Mouse (Mus musculus): ENCODE data around the gene Tmem203. TPM values are rescaled to one million over a fixed set of nuclear protein-coding genes. Genes with fewer than 3 reads are reported as not detected.
"Not testable (repeated sequence)": the region's sequence is repeated elsewhere in the genome, so short reads cannot be mapped to it uniquely, and the experiment has no call there.

The Tmem203 gene
- polyA plus RNA-seq, 1 experiment from 2014 or later: 5.9 TPM

GRCm38 (mm10) chr2:25240723-25241437, 14.4 kb upstream of the Tmem203 start:
- WGBS (ENCODE audit: missing documents): 2% methylated on average over 29 of the region's 29 CpGs

GRCm38 (mm10) chr2:25241438-25241775, 13.8 kb upstream of the Tmem203 start:
- Histone ChIP-seq H3K79me2 (ENCODE audit: inconsistent target) (no peaks in the 10 kb centered on the region), H3K27ac (no peak overlapping the region), H3K4me3 (ENCODE audit: inconsistent target) (no peak overlapping the region), H3K36me3 (ENCODE audit: inconsistent target) (peaks cover 2% of the 10 kb centered on the region; the same call in 1 of the 2 replicates)
- WGBS (ENCODE audit: missing documents): 29% methylated on average over 6 of the region's 6 CpGs

More at GRCm38 (mm10) chr2:25240723-25241437, 14.4 kb upstream of the Tmem203 start:
- no peaks in the 10 kb centered on the region for H3K79me2 ChIP-seq (ENCODE audit: inconsistent target)
- H3K27ac ChIP-seq: no peak overlapping the region
- peak overlapping the region; percentile 15; the same call in 1 of the 2 replicates for H3K4me3 ChIP-seq (ENCODE audit: inconsistent target)
- H3K36me3 ChIP-seq (ENCODE audit: inconsistent target): no peaks in the 10 kb centered on the region

DNA sequence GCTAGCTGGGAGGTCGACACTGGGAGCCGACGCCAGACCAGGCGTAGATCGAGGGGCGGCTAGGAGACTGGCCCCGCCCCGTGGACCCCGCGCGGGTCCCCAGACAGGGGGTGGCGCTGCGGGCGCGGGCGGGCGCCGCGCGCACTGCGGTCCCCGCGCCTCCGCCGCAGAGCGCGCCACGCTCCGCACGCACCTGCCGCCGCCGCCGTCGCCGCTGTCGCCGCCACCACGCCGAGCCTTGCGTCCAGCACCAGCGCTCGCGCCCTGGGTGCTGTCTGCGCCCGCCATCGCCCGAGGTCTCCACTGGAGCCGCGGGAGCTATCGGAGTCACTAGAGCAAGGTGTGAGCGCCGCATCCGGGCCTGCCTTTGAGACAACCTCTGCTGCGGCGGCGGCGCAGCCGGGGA, 13.1 kb upstream of the Tmem203 start, which contains the start of the genes Rnf208 and Cysrt1:
Gene Rnf208 (plus strand): TSS at position 155 of the 406 bp plus-strand sequence.
Gene Cysrt1 (minus strand): TSS at position 352 of the 406 bp plus-strand sequence.
- peaks cover 6% of the 10 kb centered on the region; the same call in 1 of the 2 replicates for H3K36me3 ChIP-seq (ENCODE audit: inconsistent target)
- no peak within 1 kb of the TSS for H3K27ac ChIP-seq
- H3K79me2 ChIP-seq (ENCODE audit: inconsistent target): no peaks in the 10 kb centered on the region
- under 1% methylated on average over 47 of the region's 59 CpGs for WGBS (ENCODE audit: missing documents)
- H3K4me3 ChIP-seq (ENCODE audit: inconsistent target): peak within 1 kb of the TSS; percentile 15; the same call in 1 of the 2 replicates

- Histone ChIP-seq H3K4me3 (ENCODE audit: inconsistent target) (no peak overlapping the region), H3K79me2 (ENCODE audit: inconsistent target) (no peaks in the 10 kb centered on the region), H3K27ac (no peak overlapping the region), H3K36me3 (ENCODE audit: inconsistent target) (peaks cover 18% of the 10 kb centered on the region; the same call in 1 of the 2 replicates)
- WGBS (ENCODE audit: missing documents): 91% methylated on average over 8 of the region's 8 CpGs
Observed at GRCm38 (mm10) chr2:25243342-25243741, 11.9 kb upstream of the Tmem203 start.

- Histone ChIP-seq H3K79me2 (ENCODE audit: inconsistent target) (no peaks in the 10 kb centered on the region), H3K36me3 (ENCODE audit: inconsistent target) (peaks cover 26% of the 10 kb centered on the region; the same call in 1 of the 2 replicates), H3K4me3 (ENCODE audit: inconsistent target) (no peak overlapping the region), H3K27ac (no peak overlapping the region)
- WGBS (ENCODE audit: missing documents): 92% methylated on average over 4 of the region's 4 CpGs
Observed at GRCm38 (mm10) chr2:25244144-25244543, 11.1 kb upstream of the Tmem203 start.

DNA sequence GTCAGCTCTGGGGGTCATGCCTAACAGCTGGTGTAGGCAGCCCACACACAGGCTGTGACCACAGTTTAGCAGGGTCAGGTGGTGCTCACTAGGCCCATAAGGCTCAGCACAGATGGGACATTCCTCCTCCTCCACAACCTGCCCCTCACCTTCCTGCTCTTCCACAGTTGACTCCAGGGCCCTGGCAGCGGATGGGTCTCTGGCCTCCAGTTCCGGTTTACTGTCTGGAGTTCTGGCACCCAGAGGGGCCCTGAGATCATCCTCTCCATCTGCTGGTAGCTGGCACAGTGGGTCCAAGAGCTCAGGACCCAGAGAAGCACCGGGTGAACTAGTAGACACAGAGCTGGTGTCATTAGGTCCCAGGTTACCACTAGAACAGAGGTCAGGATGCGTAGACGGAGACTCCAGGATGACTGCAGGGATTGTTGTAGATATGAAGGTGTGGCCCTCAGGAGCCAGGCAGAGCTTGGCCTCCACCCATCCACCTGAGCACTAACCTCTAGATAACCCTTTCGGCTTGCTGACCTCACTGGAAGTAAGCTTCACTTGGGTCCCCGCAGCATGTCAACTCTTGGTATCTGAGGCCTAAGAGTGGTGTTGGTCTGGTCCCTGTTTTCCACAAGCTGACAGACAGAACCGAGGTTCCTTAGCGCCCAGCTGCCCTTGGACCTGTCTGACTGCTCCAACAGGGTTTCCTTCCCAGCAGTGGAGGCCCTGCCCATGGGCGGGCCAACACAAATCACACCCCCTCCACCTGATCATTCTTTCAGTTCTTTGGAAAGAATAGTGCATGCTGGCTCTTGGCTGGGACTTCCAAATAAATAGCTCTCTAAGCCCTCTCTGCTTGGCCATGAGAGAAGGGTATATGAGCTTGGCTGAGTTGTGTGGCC, 8.8 kb upstream of the Tmem203 start, which contains the start of gene AL732309.1:
Gene AL732309.1 (minus strand): TSS at position 681 of the 890 bp plus-strand sequence.
- Histone ChIP-seq H3K4me3 (ENCODE audit: inconsistent target) (no peak within 1 kb of the TSS), H3K27ac (no peak within 1 kb of the TSS), H3K79me2 (ENCODE audit: inconsistent target) (no peaks in the 10 kb centered on the region), H3K36me3 (ENCODE audit: inconsistent target) (peaks cover 49% of the 10 kb centered on the region)
- WGBS (ENCODE audit: missing documents): 86% methylated on average over 10 of the region's 10 CpGs

DNA sequence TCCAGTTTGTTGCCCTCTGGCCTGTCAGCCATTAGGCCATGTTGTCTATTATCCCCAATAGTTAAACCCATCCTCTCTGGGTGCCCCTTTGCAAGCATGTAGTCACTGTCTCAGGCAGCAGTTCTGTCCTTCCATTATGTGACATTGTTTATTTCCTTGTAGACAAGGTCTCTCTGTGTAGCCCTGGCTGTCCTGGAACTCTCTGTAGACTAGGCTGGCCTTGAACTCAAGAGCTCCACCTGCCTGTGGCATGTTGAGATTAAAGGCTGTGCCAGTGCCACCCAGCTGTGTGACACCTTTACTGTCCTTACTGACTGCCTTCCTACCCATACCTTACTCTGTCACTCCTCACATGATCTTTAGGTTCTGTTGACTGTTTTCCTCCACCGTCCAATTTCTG, 2.9 kb upstream of the Tmem203 start:
- Histone ChIP-seq H3K4me3 (ENCODE audit: inconsistent target) (no peak overlapping the region), H3K79me2 (ENCODE audit: inconsistent target) (peaks cover 19% of the 10 kb centered on the region; the same call in 1 of the 2 replicates), H3K27ac (no peak overlapping the region), H3K36me3 (ENCODE audit: inconsistent target) (peaks cover 45% of the 10 kb centered on the region)
- WGBS (ENCODE audit: missing documents): 82% methylated on average over 1 of the region's 1 CpGs

DNA sequence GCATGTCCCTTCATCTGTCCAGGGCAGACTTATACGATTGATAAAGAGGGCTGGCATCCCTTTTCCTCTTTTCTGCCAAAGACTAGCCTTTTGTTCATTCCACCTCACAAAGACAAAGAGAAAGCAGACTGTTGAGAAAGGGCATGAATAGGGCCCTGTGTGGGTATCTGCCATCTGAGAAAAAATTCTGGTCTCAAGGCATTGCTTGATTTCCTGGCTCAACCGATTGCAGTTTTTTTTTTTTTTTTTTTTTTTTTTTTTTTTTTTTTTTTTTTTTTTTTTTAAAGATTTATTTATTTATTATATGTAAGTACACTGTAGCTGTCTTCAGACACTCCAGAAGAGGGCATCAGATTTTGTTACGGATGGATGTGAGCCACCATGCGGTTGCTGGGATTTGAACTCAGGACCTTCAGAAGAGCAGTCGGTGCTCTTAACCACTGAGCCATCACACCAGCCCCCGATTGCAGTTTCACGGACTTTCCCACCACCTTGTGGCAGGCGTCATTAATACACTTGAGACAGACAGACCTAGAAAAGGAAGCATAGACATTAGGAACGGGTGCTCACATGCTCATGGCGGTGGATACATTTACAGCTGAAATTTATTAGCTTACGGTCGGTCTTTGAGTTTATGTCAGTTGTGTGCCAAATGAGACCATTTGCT, 1.3 kb downstream of the Tmem203 start:
- WGBS (ENCODE audit: missing documents): 36% methylated on average over 10 of the region's 12 CpGs
- not testable (repeated sequence) for H3K27ac ChIP-seq; H3K36me3 ChIP-seq (ENCODE audit: inconsistent target)
- Histone ChIP-seq H3K4me3 (ENCODE audit: inconsistent target) (peak overlapping the region; percentile 90), H3K79me2 (ENCODE audit: inconsistent target) (peaks cover 19% of the 10 kb centered on the region; the same call in 1 of the 2 replicates)

DNA sequence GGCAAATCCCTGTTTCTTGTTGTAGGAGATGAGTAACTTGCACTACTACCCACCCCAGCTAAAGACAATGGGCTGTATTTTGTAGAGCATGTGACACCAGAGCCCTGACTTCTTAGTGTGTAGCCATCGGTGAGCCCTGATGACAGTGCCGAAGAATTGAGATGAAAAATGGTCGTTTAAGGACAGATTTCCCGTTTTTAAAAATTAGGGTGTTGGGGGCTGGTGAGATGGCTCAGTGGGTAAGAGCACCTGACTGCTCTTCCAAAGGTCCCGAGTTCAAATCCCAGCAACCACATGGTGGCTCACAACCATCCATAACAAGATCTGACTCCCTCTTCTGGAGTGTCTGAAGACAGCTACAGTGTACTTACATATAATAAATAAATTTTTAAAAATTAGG, 2.0 kb downstream of the Tmem203 start:
- peaks cover 19% of the 10 kb centered on the region; the same call in 1 of the 2 replicates for H3K79me2 ChIP-seq (ENCODE audit: inconsistent target)
- not testable (repeated sequence) for H3K4me3 ChIP-seq (ENCODE audit: inconsistent target); H3K27ac ChIP-seq; H3K36me3 ChIP-seq (ENCODE audit: inconsistent target)
- WGBS (ENCODE audit: missing documents): 72% methylated on average over 2 of the region's 5 CpGs

- Histone ChIP-seq H3K27ac (no peak overlapping the region), H3K36me3 (ENCODE audit: inconsistent target) (no peaks in the 10 kb centered on the region), H3K79me2 (ENCODE audit: inconsistent target) (peaks cover 24% of the 10 kb centered on the region; the same call in 1 of the 2 replicates), H3K4me3 (ENCODE audit: inconsistent target) (no peak overlapping the region)
- WGBS (ENCODE audit: missing documents): 69% methylated on average over 2 of the region's 2 CpGs
Observed at GRCm38 (mm10) chr2:25258887-25259286, 3.6 kb downstream of the Tmem203 start.

- H3K36me3 ChIP-seq (ENCODE audit: inconsistent target): no peaks in the 10 kb centered on the region
- peaks cover 35% of the 10 kb centered on the region; the same call in 1 of the 2 replicates for H3K79me2 ChIP-seq (ENCODE audit: inconsistent target)
- WGBS (ENCODE audit: missing documents): 53% methylated on average over 10 of the region's 12 CpGs
- H3K4me3 ChIP-seq (ENCODE audit: inconsistent target): peak overlapping the region; percentile 23; the same call in 1 of the 2 replicates
- H3K27ac ChIP-seq: peak overlapping the region; percentile 32
Observed at GRCm38 (mm10) chr2:25261870-25262269, 6.6 kb downstream of the Tmem203 start.

- peak within 1 kb of the TSS; percentile 32 for H3K27ac ChIP-seq
- peaks cover 39% of the 10 kb centered on the region; the same call in 1 of the 2 replicates for H3K79me2 ChIP-seq (ENCODE audit: inconsistent target)
- H3K4me3 ChIP-seq (ENCODE audit: inconsistent target): peak within 1 kb of the TSS; percentile 29
- 1% methylated on average over 39 of the region's 39 CpGs for WGBS (ENCODE audit: missing documents)
- no peaks in the 10 kb centered on the region for H3K36me3 ChIP-seq (ENCODE audit: inconsistent target)
Observed at GRCm38 (mm10) chr2:25262291-25262767, 7.1 kb downstream of the Tmem203 start, which contains the start of gene Tprn. Gene Tprn, plus strand, starts transcription at chr2:25262618.

- H3K36me3 ChIP-seq (ENCODE audit: inconsistent target): no peaks in the 10 kb centered on the region
- peak overlapping the region; percentile 29 for H3K4me3 ChIP-seq (ENCODE audit: inconsistent target)
- peaks cover 46% of the 10 kb centered on the region; the same call in 1 of the 2 replicates for H3K79me2 ChIP-seq (ENCODE audit: inconsistent target)
- no peak overlapping the region for H3K27ac ChIP-seq
- under 1% methylated on average over 63 of the region's 82 CpGs for WGBS (ENCODE audit: missing documents)
Observed at GRCm38 (mm10) chr2:25262795-25263622, 7.8 kb downstream of the Tmem203 start.

Data from macrophage (primary cell).